Mouse (Mus musculus): ENCODE measurements at regions not wholly inside any gene's neighbourhood (a gene's known extent, or its start where the extent isn't known, plus 50 kb on each side); places are given as distances from the start of the nearest gene placed in this dataset.

GRCm38 (mm10) chr7:111420698-111421097 is 337.9 kb upstream of the Eif4g2 start:
- Histone ChIP-seq H3K9ac (no peak overlapping the region), H3K27me3 (no peaks in the 10 kb centered on the region), H3K4me2 (no peak overlapping the region), H3K9me3 (replicated peaks) (no peaks in the 10 kb centered on the region), H3K4me3 (no peak overlapping the region), H3K4me1 (no peaks in the 10 kb centered on the region), H3K27ac (no peak overlapping the region), H3K36me3 (ENCODE audit: poor library complexity, severe bottlenecking) (no peaks in the 10 kb centered on the region)
- WGBS, result 88% methylated on average over 3 of the region's 3 CpGs
- no peak for ATAC-seq

GRCm38 (mm10) chr7:111417735-111418134 is 334.9 kb upstream of the Eif4g2 start:
- no peaks in the 10 kb centered on the region for H3K4me1 ChIP-seq
- no peak overlapping the region for H3K9ac ChIP-seq
- no peak overlapping the region for H3K27ac ChIP-seq
- no peaks in the 10 kb centered on the region for H3K9me3 ChIP-seq (replicated peaks)
- WGBS, result 9% methylated on average over 2 of the region's 3 CpGs
- ATAC-seq, result no peak
- no peaks in the 10 kb centered on the region for H3K36me3 ChIP-seq (ENCODE audit: poor library complexity, severe bottlenecking)
- no peak overlapping the region for H3K4me3 ChIP-seq
- H3K4me2 ChIP-seq, result no peak overlapping the region
- no peaks in the 10 kb centered on the region; the same call in 1 of the 2 replicates for H3K27me3 ChIP-seq

GRCm38 (mm10) chr7:111416061-111416460 is 333.2 kb upstream of the Eif4g2 start:
- H3K9me3 ChIP-seq (replicated peaks), result no peaks in the 10 kb centered on the region
- H3K27ac ChIP-seq, result no peak overlapping the region
- H3K9ac ChIP-seq, result no peak overlapping the region
- no peaks in the 10 kb centered on the region for H3K36me3 ChIP-seq (ENCODE audit: poor library complexity, severe bottlenecking)
- WGBS, result 45% methylated on average over 6 of the region's 6 CpGs
- H3K27me3 ChIP-seq, result no peaks in the 10 kb centered on the region; the same call in 1 of the 2 replicates
- no peaks in the 10 kb centered on the region for H3K4me1 ChIP-seq
- no peak for ATAC-seq
- H3K4me2 ChIP-seq, result no peak overlapping the region
- H3K4me3 ChIP-seq, result no peak overlapping the region

- Histone ChIP-seq H3K27ac (no peak overlapping the region), H3K4me2 (no peak overlapping the region), H3K9ac (no peak overlapping the region), H3K4me1 (no peaks in the 10 kb centered on the region), H3K36me3 (ENCODE audit: poor library complexity, severe bottlenecking) (no peaks in the 10 kb centered on the region), H3K4me3 (no peak overlapping the region), H3K27me3 (no peaks in the 10 kb centered on the region; the same call in 1 of the 2 replicates), H3K9me3 (replicated peaks) (no peaks in the 10 kb centered on the region)
- no peak for ATAC-seq
- 88% methylated on average over 4 of the region's 4 CpGs for WGBS
Observed at GRCm38 (mm10) chr7:111413745-111414144, 330.9 kb upstream of the Eif4g2 start.

GRCm38 (mm10) chr7:111412957-111413356 is 330.1 kb upstream of the Eif4g2 start:
- Histone ChIP-seq H3K4me2 (no peak overlapping the region), H3K9ac (no peak overlapping the region), H3K4me1 (no peaks in the 10 kb centered on the region), H3K4me3 (no peak overlapping the region), H3K9me3 (replicated peaks) (no peaks in the 10 kb centered on the region), H3K27ac (no peak overlapping the region), H3K27me3 (no peaks in the 10 kb centered on the region; the same call in 1 of the 2 replicates), H3K36me3 (ENCODE audit: poor library complexity, severe bottlenecking) (no peaks in the 10 kb centered on the region)
- ATAC-seq, result no peak; the same call in 1 of the 2 replicates
- WGBS, result 62% methylated on average over 2 of the region's 2 CpGs

- Histone ChIP-seq H3K4me1 (no peaks in the 10 kb centered on the region), H3K9ac (no peak overlapping the region), H3K36me3 (ENCODE audit: poor library complexity, severe bottlenecking) (no peaks in the 10 kb centered on the region), H3K27ac (no peak overlapping the region), H3K4me3 (no peak overlapping the region), H3K9me3 (replicated peaks) (no peaks in the 10 kb centered on the region), H3K27me3 (no peaks in the 10 kb centered on the region; the same call in 1 of the 2 replicates), H3K4me2 (no peak overlapping the region)
- ATAC-seq, result no peak
- WGBS, result 93% methylated on average over 5 of the region's 5 CpGs
Observed at GRCm38 (mm10) chr7:111411386-111411960, 328.6 kb upstream of the Eif4g2 start.

- Histone ChIP-seq H3K27me3 (peaks cover 13% of the 10 kb centered on the region), H3K4me3 (no peak overlapping the region), H3K36me3 (ENCODE audit: poor library complexity, severe bottlenecking) (no peaks in the 10 kb centered on the region), H3K27ac (no peak overlapping the region), H3K4me2 (no peak overlapping the region), H3K4me1 (peaks cover 14% of the 10 kb centered on the region), H3K9me3 (replicated peaks) (no peaks in the 10 kb centered on the region), H3K9ac (no peak overlapping the region)
- no peak for ATAC-seq
- WGBS, result 91% methylated on average over 2 of the region's 2 CpGs
Observed at GRCm38 (mm10) chr7:111395972-111396371, 313.1 kb upstream of the Eif4g2 start.

- H3K9me3 ChIP-seq (replicated peaks), result no peaks in the 10 kb centered on the region
- H3K27me3 ChIP-seq, result peaks cover 13% of the 10 kb centered on the region
- no peak overlapping the region for H3K27ac ChIP-seq
- no peak overlapping the region for H3K4me2 ChIP-seq
- H3K4me3 ChIP-seq, result no peak overlapping the region
- peak; percentile 72 for ATAC-seq
- peaks cover 14% of the 10 kb centered on the region for H3K4me1 ChIP-seq
- 24% methylated on average over 6 of the region's 6 CpGs for WGBS
- no peak overlapping the region for H3K9ac ChIP-seq
- H3K36me3 ChIP-seq (ENCODE audit: poor library complexity, severe bottlenecking), result no peaks in the 10 kb centered on the region
Observed at GRCm38 (mm10) chr7:111395111-111395510, 312.3 kb upstream of the Eif4g2 start.

GRCm38 (mm10) chr7:111393846-111394245 is 311.0 kb upstream of the Eif4g2 start:
- H3K9ac ChIP-seq, result no peak overlapping the region
- H3K27me3 ChIP-seq, result peaks cover 13% of the 10 kb centered on the region
- H3K4me3 ChIP-seq, result no peak overlapping the region
- H3K4me2 ChIP-seq, result no peak overlapping the region
- no peak overlapping the region for H3K27ac ChIP-seq
- no peak for ATAC-seq
- H3K9me3 ChIP-seq (replicated peaks), result no peaks in the 10 kb centered on the region
- H3K36me3 ChIP-seq (ENCODE audit: poor library complexity, severe bottlenecking), result no peaks in the 10 kb centered on the region
- H3K4me1 ChIP-seq, result peaks cover 14% of the 10 kb centered on the region

GRCm38 (mm10) chr7:111389690-111390089 is 306.9 kb upstream of the Eif4g2 start:
- Histone ChIP-seq H3K9ac (no peak overlapping the region), H3K4me1 (peaks cover 3% of the 10 kb centered on the region), H3K36me3 (ENCODE audit: poor library complexity, severe bottlenecking) (no peaks in the 10 kb centered on the region), H3K9me3 (replicated peaks) (no peaks in the 10 kb centered on the region), H3K27ac (no peak overlapping the region), H3K4me3 (no peak overlapping the region), H3K4me2 (no peak overlapping the region), H3K27me3 (peaks cover 3% of the 10 kb centered on the region; the same call in 1 of the 2 replicates)
- no peak for ATAC-seq

- Histone ChIP-seq H3K4me2 (no peak overlapping the region), H3K4me1 (peaks cover 12% of the 10 kb centered on the region), H3K27ac (no peak overlapping the region), H3K36me3 (ENCODE audit: poor library complexity, severe bottlenecking) (no peaks in the 10 kb centered on the region), H3K4me3 (no peak overlapping the region), H3K9me3 (replicated peaks) (no peaks in the 10 kb centered on the region), H3K9ac (no peak overlapping the region), H3K27me3 (no peaks in the 10 kb centered on the region)
- no peak for ATAC-seq
- 89% methylated on average over 7 of the region's 7 CpGs for WGBS
Observed at GRCm38 (mm10) chr7:111374534-111374933, 291.7 kb upstream of the Eif4g2 start.

- ATAC-seq, result no peak
- WGBS, result 87% methylated on average over 10 of the region's 10 CpGs
Observed at GRCm38 (mm10) chr7:111373380-111374173, 290.7 kb upstream of the Eif4g2 start.

More at GRCm38 (mm10) chr7:111373380-111374173, 290.7 kb upstream of the Eif4g2 start:
- Histone ChIP-seq H3K4me3 (no peak overlapping the region), H3K4me2 (no peak overlapping the region), H3K27ac (no peak overlapping the region), H3K27me3 (no peaks in the 10 kb centered on the region), H3K9me3 (replicated peaks) (no peaks in the 10 kb centered on the region), H3K36me3 (ENCODE audit: poor library complexity, severe bottlenecking) (no peaks in the 10 kb centered on the region), H3K4me1 (peaks cover 12% of the 10 kb centered on the region), H3K9ac (no peak overlapping the region)
